In genomic region chr4:41094361-41094760, GRCm38 (mm10) we compare ENCODE assay signal across 12 mouse cellular contexts. TPM values are rescaled to one million over a fixed set of nuclear protein-coding genes. Genes with fewer than 3 reads are reported as not detected.
DNase-seq lines count a peak whose midpoint lies in the region; ATAC-seq and TF ChIP-seq lines count a peak whose summit lies in the region.
"Had no signal": no experiment of that assay in that cellular context is flagged by ENCODE, and none has a peak within 500 bp of the region (broad histone marks: within the 10 kb centered on the region; RNA-seq: fewer than 3 reads in every experiment).

No protein-coding gene starts in this region.

- no peak overlapping the region for H3K9ac ChIP-seq in heart, embryonic 13.5 days
- no peak overlapping the region for H3K9ac ChIP-seq in forebrain, embryonic 15.5 days (replicated peaks)

- DNase-seq in heart, postnatal 36 days: no peak
- DNase-seq in fibroblast of lung, adult 2 months (ENCODE audit: low read depth): peak; percentile 22
- DNase-seq in hindbrain, embryonic 10.5 days (ENCODE audit: low spot score): no peak
- no peak for DNase-seq in left cerebral cortex, postnatal 25 days (ENCODE audit: low spot score in 2 of 2)
- DNase-seq: cerebellum, postnatal 36 days; left cerebral cortex, postnatal 4 days had no signal

- no peak overlapping the region for H3K4me3 ChIP-seq in heart, embryonic 13.5 days
- peak overlapping the region; percentile 30 for H3K4me3 ChIP-seq in E14TG2a.4 (replicated peaks; ENCODE audit: low read length)
- H3K4me3 ChIP-seq in small intestine, adult 2 months (ENCODE audit: low read depth, low read length): peak overlapping the region; percentile 27
- H3K4me3 ChIP-seq in hindbrain, embryonic 10.5 days: no peak overlapping the region
- no peak overlapping the region for H3K4me3 ChIP-seq in forebrain, embryonic 15.5 days

- H3K4me2 ChIP-seq in heart, embryonic 13.5 days: peak overlapping the region; percentile 26
- H3K4me2 ChIP-seq in forebrain, embryonic 15.5 days (replicated peaks): no peak overlapping the region

- TF ChIP-seq POLR2A in small intestine, adult 2 months (IDR thresholded peaks at IDR 0.05; ENCODE audit: low read depth, low read length): no peak

- intact Hi-C loops in heart, postnatal 36 days (cut with DNase I): no loop called here
- intact Hi-C loops in left cerebral cortex, postnatal 25 days (cut with DNase I): no loop called here

- H3K27ac ChIP-seq in heart, embryonic 13.5 days (replicated peaks): peak overlapping the region; percentile 37; the same call in 1 of the 2 replicates
- H3K27ac ChIP-seq in small intestine, adult 2 months (ENCODE audit: insufficient read depth, low read depth, low read length): peak overlapping the region; percentile 42
- H3K27ac ChIP-seq in hindbrain, embryonic 10.5 days: no peak overlapping the region
- H3K27ac ChIP-seq in forebrain, embryonic 15.5 days (replicated peaks): no peak overlapping the region
- H3K27ac ChIP-seq: kidney, postnatal 0 days had no signal

- no peaks in the 10 kb centered on the region for H3K9me3 ChIP-seq in heart, embryonic 13.5 days
- H3K9me3 ChIP-seq in E14TG2a.4 (ENCODE audit: low read length): no peaks in the 10 kb centered on the region
- H3K9me3 ChIP-seq in hindbrain, embryonic 10.5 days: no peaks in the 10 kb centered on the region
- H3K9me3 ChIP-seq in forebrain, embryonic 15.5 days: no peaks in the 10 kb centered on the region

- 45% methylated on average over 9 of the region's 9 CpGs for WGBS in heart, embryonic 13.5 days
- WGBS in small intestine, adult 2 months: 22% methylated on average over 9 of the region's 9 CpGs
- WGBS in hindbrain, embryonic 10.5 days: 82% methylated on average over 9 of the region's 9 CpGs
- 55% methylated on average over 9 of the region's 9 CpGs for WGBS in forebrain, embryonic 15.5 days

- no peaks in the 10 kb centered on the region for H3K36me3 ChIP-seq in heart, embryonic 13.5 days
- peaks cover 32% of the 10 kb centered on the region for H3K36me3 ChIP-seq in E14TG2a.4 (ENCODE audit: insufficient read depth, low read length)
- no peaks in the 10 kb centered on the region for H3K36me3 ChIP-seq in small intestine, adult 2 months (ENCODE audit: control insufficient read depth, insufficient read depth, low read length)
- no peaks in the 10 kb centered on the region for H3K36me3 ChIP-seq in hindbrain, embryonic 10.5 days
- no peaks in the 10 kb centered on the region for H3K36me3 ChIP-seq in forebrain, embryonic 15.5 days

- TF ChIP-seq CTCF in E14TG2a.4 (conservative IDR thresholded peaks at IDR 0.05; ENCODE audit: low read length): no peak
- no peak for TF ChIP-seq CTCF in small intestine, adult 2 months (IDR thresholded peaks at IDR 0.05; ENCODE audit: extremely low read depth, insufficient read length, insufficient replicate concordance, low read depth, low read length)

- peak; percentile 29; the same call in 1 of the 2 replicates for ATAC-seq in heart, embryonic 13.5 days (ENCODE audit: extremely low read depth, insufficient number of reproducible peaks, low FRiP score, low TSS enrichment)
- ATAC-seq in forebrain, embryonic 15.5 days (replicated peaks): no peak

- H3K27me3 ChIP-seq in heart, embryonic 13.5 days (replicated peaks): peaks cover 29% of the 10 kb centered on the region
- peaks cover 45% of the 10 kb centered on the region for H3K27me3 ChIP-seq in E14TG2a.4 (ENCODE audit: insufficient read depth, low read length)
- H3K27me3 ChIP-seq in small intestine, adult 2 months (ENCODE audit: control insufficient read depth, insufficient read depth, low read length): no peaks in the 10 kb centered on the region; the same call in 1 of the 2 replicates
- H3K27me3 ChIP-seq in hindbrain, embryonic 10.5 days (ENCODE audit: insufficient read depth, poor library complexity, severe bottlenecking): peaks cover 47% of the 10 kb centered on the region
- peaks cover 18% of the 10 kb centered on the region; the same call in 1 of the 2 replicates for H3K27me3 ChIP-seq in forebrain, embryonic 15.5 days

- H3K4me1 ChIP-seq in heart, embryonic 13.5 days: peaks cover 53% of the 10 kb centered on the region
- peaks cover 93% of the 10 kb centered on the region for H3K4me1 ChIP-seq in E14TG2a.4 (replicated peaks; ENCODE audit: low read depth, low read length)
- H3K4me1 ChIP-seq in small intestine, adult 2 months (ENCODE audit: control insufficient read depth, insufficient read depth, insufficient read length, low read length): peaks cover 35% of the 10 kb centered on the region
- peaks cover 29% of the 10 kb centered on the region for H3K4me1 ChIP-seq in hindbrain, embryonic 10.5 days (replicated peaks)
- H3K4me1 ChIP-seq in forebrain, embryonic 15.5 days: peaks cover 13% of the 10 kb centered on the region

RNA-seq across cellular contexts. Expression of gene Aqp3, which starts 3.6 kb away (rescaled TPM):
- 0.87 and 1.2 TPM in 2 replicates for polyA plus RNA-seq in heart, embryonic 13.5 days (2015; fragmentation: Nextera tagmentation; extraction: Ambion mirVana)
- total RNA-seq in heart, postnatal 36 days (2021): not detected
- 100 and 126 TPM in 2 replicates for polyA plus RNA-seq in small intestine, adult 2 months (2012; rRNA removed)
- polyA plus RNA-seq in hindbrain, embryonic 10.5 days (2016; fragmentation: Nextera tagmentation; extraction: Ambion mirVana): 3.1 and 5.0 TPM in 2 replicates
- polyA plus RNA-seq in forebrain, embryonic 15.5 days (2015; fragmentation: Nextera tagmentation; extraction: Ambion mirVana): 0.51 TPM in 1 of 2 replicates, not detected in the other
- total RNA-seq in left cerebral cortex, postnatal 25 days (2021): not detected

RNA-seq across cellular contexts. Expression of gene Nol6, which starts 29.9 kb away (rescaled TPM):
- polyA plus RNA-seq in heart, embryonic 13.5 days (2015; fragmentation: Nextera tagmentation; extraction: Ambion mirVana): 15.7 and 18.2 TPM in 2 replicates
- 10 to 100 TPM; 14.8 to 15.8 TPM for total RNA-seq in heart, postnatal 36 days (2021)
- polyA plus RNA-seq in small intestine, adult 2 months (2012; rRNA removed): 10.4 and 16.6 TPM in 2 replicates
- 30.7 and 32.8 TPM in 2 replicates for polyA plus RNA-seq in hindbrain, embryonic 10.5 days (2016; fragmentation: Nextera tagmentation; extraction: Ambion mirVana)
- polyA plus RNA-seq in forebrain, embryonic 15.5 days (2015; fragmentation: Nextera tagmentation; extraction: Ambion mirVana): 35.3 and 36.2 TPM in 2 replicates
- total RNA-seq in left cerebral cortex, postnatal 25 days (2021): 10 to 100 TPM; 80.2 to 89.6 TPM

RNA-seq across cellular contexts. Expression of gene Ube2r2, which starts 41.2 kb away (rescaled TPM):
- polyA plus RNA-seq in heart, embryonic 13.5 days (2015; fragmentation: Nextera tagmentation; extraction: Ambion mirVana): 73.3 and 75.3 TPM in 2 replicates
- 100 to 1,000 TPM; 136 to 137 TPM for total RNA-seq in heart, postnatal 36 days (2021)
- 9.2 and 25.3 TPM in 2 replicates for polyA plus RNA-seq in small intestine, adult 2 months (2012; rRNA removed)
- 91.4 and 95.2 TPM in 2 replicates for polyA plus RNA-seq in hindbrain, embryonic 10.5 days (2016; fragmentation: Nextera tagmentation; extraction: Ambion mirVana)
- polyA plus RNA-seq in forebrain, embryonic 15.5 days (2015; fragmentation: Nextera tagmentation; extraction: Ambion mirVana): 62.0 and 67.1 TPM in 2 replicates
- total RNA-seq in left cerebral cortex, postnatal 25 days (2021): 10 to 100 TPM; 84.1 to 87.1 TPM

RNA-seq across cellular contexts. Expression of gene Aqp7, which starts 46.4 kb away (rescaled TPM):
- not detected in 2 replicates for polyA plus RNA-seq in heart, embryonic 13.5 days (2015; fragmentation: Nextera tagmentation; extraction: Ambion mirVana)
- 10 to 100 TPM; 30.2 to 49.0 TPM for total RNA-seq in heart, postnatal 36 days (2021)
- 7.3 and 21.5 TPM in 2 replicates for polyA plus RNA-seq in small intestine, adult 2 months (2012; rRNA removed)
- 0.12 TPM in 1 of 2 replicates, not detected in the other for polyA plus RNA-seq in hindbrain, embryonic 10.5 days (2016; fragmentation: Nextera tagmentation; extraction: Ambion mirVana)
- not detected in 2 replicates for polyA plus RNA-seq in forebrain, embryonic 15.5 days (2015; fragmentation: Nextera tagmentation; extraction: Ambion mirVana)
- total RNA-seq in left cerebral cortex, postnatal 25 days (2021): not detected
- total RNA-seq: left cerebral cortex, postnatal 4 days; neutrophil, adult 5-6 weeks had no signal

Comparison
In these comparisons a context has a peak if more than half of its experiments do, and no peak if none do; other contexts are left out.
1. H3K27ac ChIP-seq: peak in heart, embryonic 13.5 days (single experiment) and small intestine, adult 2 months (single experiment); none in hindbrain, embryonic 10.5 days (single experiment) and forebrain, embryonic 15.5 days (single experiment).
2. H3K4me3 ChIP-seq: peak in E14TG2a.4 (single experiment) and small intestine, adult 2 months (single experiment); none in heart, embryonic 13.5 days (single experiment), hindbrain, embryonic 10.5 days (single experiment) and forebrain, embryonic 15.5 days (single experiment).
3. RNA of gene Aqp3, which starts 3.6 kb away (polyA plus RNA-seq): 100 to 126 TPM in small intestine, adult 2 months; 3.1 to 5.0 TPM in hindbrain, embryonic 10.5 days, 0.87 to 1.2 TPM in heart, embryonic 13.5 days and 0.51 TPM in forebrain, embryonic 15.5 days; every median in the first group is over 10 times any median in the second.